Mouse (Mus musculus): ENCODE data around the gene Stxbp5.

The Stxbp5 gene

DNA sequence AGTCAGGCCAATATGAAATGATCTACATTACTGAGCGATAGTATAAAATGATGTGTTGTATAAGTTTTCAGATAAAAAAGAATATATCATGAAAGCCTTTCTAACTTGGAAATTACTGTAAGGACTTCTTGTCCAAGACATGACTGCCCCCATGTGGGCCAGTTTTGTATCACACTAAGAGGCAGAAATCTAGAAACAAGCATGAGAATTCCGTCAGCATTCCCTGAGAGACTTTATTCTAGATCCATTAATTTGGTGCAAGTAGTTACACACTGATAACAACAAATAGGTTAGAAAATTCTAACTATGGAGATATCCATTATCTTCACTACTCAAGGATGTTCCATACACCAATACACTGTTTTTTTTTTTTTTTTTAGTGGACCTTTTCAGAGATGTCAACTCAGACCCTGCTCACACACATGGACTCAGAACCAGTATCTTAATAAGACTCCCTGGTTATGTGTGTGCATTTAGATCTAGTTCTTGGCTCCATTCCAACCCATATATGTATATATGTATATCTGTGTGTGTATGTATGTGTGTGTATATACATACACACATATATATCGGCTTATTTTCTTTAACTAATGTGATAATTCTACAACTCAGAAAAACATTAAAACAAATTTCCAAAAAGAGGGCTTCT is 145.9 kb downstream of the Stxbp5 start:
- peak; percentile 84 for DNase-seq (ENCODE audit: low spot score)

DNA sequence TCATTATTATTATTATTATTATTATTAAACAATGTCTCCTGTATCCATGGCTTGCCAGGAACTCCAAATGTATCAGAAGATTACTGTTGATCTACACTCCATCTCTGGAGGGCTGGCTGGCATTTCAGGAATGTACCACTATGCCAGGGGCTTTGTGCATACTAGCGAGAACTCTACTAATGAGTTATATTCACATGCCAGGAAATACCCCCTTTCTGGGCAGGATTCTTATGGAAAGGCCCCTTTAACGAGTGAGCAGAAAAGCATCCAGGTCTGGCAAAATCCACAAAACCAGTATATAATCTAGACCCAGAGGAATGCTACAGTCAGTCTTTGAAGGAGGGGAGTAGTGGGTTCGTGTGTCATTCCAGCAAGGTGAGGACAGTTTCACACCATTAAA is 167.0 kb downstream of the Stxbp5 start:
- DNase-seq (ENCODE audit: low spot score), result no peak

DNA sequence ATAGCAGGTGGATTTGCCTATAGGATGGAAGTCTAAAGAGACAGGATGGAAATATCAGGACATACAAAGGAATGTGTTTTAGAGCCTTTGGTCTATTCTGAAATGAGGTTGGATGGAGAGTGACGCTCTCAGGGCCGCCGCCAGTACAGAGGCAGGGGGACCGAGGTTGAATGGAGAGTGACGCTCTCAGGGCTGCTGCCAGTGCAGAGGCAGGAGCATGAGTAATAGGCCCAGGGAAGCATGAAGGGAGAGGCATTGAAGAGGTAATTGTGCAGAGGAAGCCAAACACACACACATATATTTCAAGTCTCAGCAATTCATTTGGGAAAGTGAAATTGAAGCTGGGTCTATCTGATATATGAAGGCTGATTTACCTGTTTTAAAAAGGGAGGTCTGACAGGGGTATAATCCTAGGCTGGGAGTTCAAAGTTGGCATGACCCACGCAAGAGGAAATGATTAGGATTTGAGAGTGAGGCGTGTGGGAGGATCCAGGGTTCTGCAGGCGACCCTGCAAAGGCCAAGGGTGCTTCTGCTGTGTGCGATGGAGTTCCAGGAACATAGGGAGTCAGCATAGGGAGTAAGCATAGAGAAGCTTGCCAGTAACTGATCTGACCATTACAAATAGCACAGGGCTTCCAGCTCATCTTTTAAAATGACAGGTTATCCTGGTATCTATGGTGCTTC is 168.7 kb downstream of the Stxbp5 start:
- no peak for DNase-seq (ENCODE audit: low spot score)

DNA sequence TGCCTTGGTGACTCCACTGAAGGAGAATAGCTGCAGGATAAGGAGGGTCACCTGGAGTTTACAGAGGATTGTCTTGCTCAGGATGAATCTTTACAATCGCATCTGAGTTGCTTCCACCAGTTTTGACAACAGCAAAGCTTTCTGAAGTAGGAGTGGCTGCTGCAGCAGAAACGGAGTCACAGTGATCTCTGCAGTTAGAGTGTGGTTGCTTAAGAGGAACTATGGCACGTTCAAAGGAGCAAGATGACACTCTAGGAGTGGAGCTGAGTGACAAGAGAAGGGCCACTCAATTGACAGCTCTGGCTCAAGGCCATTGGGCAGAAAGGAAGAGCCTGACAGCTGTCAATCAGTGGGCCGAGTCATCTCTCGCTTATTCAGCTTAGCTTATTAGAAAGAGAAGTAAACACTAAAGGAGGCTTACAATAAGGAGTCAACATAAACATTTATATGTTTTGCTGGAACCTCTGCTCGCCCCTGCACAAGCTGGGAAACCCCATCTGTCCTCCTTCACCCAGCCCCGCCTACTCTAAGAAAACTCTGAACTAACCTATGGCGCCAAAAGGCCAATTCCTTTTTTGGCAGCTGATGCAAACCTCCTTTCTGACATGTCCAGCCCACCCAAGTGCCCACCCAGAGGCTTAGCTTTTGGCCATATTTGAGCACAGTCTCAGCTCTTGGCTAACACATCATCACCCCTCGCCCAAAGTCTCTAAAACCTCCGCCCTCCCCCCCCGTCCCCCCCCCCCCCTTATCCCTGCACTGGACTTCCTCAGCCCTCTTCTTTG is 178.2 kb downstream of the Stxbp5 start:
- no peak for DNase-seq (ENCODE audit: low spot score)

GRCm38 (mm10) chr10:9720027-9720426 is 180.9 kb downstream of the Stxbp5 start:
- no peak for DNase-seq (ENCODE audit: low spot score)

- DNase-seq (ENCODE audit: low spot score), result no peak
Observed at GRCm38 (mm10) chr10:9718086-9718485, 182.8 kb downstream of the Stxbp5 start.

Data from embryo, embryonic 10.5 days (tissue).